Mouse (Mus musculus): Measurements from ENCODE around the gene Krt80.

The Krt80 gene

DNA sequence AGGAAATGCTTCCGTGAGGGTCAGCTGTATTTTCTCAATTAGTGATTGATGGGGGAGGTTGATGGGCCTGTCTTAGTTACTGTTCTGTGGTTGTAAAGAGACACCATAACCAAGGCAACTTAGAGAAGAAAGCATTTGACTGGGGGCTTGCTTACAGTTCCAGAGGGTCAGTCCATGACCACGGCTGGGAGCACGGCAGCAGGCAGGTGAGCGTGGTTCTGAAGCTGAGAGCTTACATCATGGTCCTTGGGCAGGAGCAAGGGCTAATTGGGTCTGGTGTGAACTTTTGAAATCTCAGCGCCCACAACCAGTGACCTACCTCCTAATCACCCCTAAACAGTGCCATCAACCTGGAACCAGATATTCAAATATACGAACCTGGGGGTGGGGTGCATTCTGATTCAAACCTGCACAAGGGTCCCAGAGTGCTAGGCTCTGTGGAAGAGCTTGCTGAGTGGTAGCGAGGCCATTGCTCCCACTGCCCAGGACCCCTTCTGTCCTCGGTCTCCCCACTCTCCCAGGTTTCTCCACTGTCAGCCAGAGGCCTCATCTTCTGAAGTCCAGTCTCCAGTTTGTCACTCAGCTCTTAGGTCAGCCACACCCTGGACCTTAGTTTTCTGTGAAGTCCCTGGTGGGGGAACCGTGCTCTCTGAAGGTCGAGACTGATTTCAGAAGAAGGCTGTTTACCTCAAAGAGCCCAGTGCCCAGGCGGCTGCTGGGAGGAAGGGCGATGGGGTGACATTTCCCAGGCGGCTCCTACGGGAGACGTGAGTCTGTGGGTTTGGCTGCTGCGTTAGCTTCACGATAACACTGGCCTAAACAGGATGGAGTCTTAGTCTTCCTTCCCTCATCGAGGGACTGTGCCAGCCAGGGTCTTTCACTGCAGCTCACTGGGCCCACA lies 52.8 kb downstream of the Krt80 start:
- no peak for DNase-seq (ENCODE audit: low spot score)

DNA sequence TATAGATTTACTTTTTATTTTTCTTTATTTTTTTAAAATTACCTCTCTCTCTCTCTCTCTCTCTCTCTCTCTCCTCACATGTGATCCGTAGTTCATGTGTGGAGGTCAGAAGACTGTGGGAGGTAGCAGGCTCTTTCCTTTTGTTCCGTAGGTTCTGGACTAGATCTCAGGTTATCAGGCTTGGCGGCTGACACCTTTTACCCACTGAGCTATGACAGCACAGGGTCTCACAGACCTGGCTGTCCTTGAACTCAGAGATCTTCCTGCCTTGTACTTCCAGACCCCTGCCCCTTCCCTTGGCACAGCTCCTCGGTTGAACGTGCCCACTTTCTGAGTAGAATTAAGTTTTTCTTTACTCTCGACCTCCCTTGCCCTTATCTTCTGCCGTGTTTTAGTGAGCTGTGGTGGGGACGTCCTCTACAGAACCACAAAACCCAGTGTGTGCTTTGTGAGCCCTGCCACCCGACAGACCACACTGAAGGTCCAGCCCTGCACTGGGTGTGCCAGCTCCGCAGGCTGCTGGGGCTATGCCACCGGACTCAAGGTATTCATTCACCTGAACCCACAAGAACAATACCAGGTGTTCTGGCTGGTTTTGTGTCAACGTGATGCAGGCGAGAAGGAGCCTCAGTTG lies 53.6 kb downstream of the Krt80 start:
- no peak for DNase-seq (ENCODE audit: low spot score)

GRCm38 (mm10) chr15:101315832-101316231 lies 54.1 kb downstream of the Krt80 start:
- DNase-seq (ENCODE audit: low spot score), result peak; percentile 91

DNA sequence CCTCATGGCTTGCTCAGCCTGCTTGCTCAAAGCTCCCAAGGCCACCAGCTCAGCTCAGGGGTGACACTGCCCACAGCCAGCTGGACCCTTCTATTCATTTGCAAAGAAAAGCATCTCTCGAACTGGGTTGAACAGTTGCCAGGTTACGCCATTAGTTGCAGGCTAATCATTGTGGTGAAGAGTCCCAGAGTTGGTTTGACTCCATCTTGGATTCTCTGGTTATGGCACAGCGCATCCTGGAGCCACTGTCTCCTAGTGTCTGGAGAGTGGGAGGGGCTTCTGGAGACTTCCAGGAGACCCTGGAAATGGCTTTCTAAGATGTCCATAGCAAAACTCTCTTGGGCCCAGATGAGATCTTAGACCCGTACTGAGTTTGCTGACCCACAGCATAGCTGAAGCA lies 54.6 kb downstream of the Krt80 start:
- no peak for DNase-seq (ENCODE audit: low spot score)

GRCm38 (mm10) chr15:101312006-101312405 lies 58.0 kb downstream of the Krt80 start:
- DNase-seq (ENCODE audit: low spot score), result no peak

GRCm38 (mm10) chr15:101311087-101311770 lies 58.7 kb downstream of the Krt80 start:
- DNase-seq (ENCODE audit: low spot score), result no peak

DNA sequence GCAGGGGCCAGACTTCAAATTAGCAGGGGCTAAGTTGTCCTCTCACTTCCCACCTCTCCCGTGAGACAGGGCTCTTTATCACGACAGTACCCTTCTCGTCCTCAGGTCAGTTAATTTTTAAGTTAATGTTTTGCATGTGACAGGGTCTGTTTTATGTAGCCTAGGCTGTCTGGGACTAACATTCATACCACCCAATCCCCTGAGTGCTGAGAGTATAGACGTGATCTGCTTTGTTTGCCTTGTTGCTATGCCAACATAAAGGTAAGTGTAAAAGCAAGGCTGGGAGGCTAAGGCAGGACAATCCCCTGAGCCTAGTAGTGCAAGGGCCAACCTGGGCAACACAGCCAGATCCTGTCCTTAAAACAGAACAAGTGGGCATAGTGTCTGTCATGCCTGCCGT lies 60.5 kb downstream of the Krt80 start:
- no peak for DNase-seq (ENCODE audit: low spot score)

GRCm38 (mm10) chr15:101308440-101309348 lies 61.3 kb downstream of the Krt80 start:
- no peak for DNase-seq (ENCODE audit: low spot score)

- DNase-seq (ENCODE audit: low spot score), result no peak
These were observed 63.5 kb downstream of the Krt80 start for GRCm38 (mm10) chr15:101306459-101306858.

DNA sequence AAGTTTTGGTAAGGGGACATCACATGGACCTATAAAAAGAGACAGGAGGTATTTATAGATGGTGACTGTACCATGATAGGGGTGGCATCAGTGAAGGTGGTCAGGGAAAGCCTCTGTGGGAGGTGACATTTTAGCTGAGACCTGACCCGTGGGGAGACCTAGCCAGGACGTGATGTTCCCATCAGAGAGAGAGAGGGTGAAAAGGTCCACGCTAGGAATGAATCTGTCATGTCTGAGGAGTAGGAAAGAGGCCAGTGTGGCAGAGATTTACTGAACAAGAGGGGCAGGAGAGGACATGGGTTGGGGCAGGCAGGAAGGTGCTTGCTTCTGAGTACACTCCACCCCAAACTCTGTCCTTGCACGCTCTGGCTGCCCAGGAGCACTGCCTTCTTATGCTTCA lies 66.1 kb downstream of the Krt80 start:
- DNase-seq (ENCODE audit: low spot score), result no peak

- no peak for DNase-seq (ENCODE audit: low spot score)
These were observed 67.8 kb downstream of the Krt80 start for GRCm38 (mm10) chr15:101302201-101302600.

- no peak for DNase-seq (ENCODE audit: low spot score)
These were observed 69.8 kb downstream of the Krt80 start for GRCm38 (mm10) chr15:101300128-101300527.

- DNase-seq (ENCODE audit: low spot score), result peak; percentile 62
These were observed 70.4 kb downstream of the Krt80 start for GRCm38 (mm10) chr15:101299480-101299960.

- peak; percentile 73 for DNase-seq (ENCODE audit: low spot score)
These were observed 71.4 kb downstream of the Krt80 start for GRCm38 (mm10) chr15:101298550-101298949.

GRCm38 (mm10) chr15:101297988-101298387 lies 72.0 kb downstream of the Krt80 start:
- no peak for DNase-seq (ENCODE audit: low spot score)
